Mouse (Mus musculus) embryonic facial prominence, embryonic 14.5 days (tissue): ENCODE measurements around the gene Pgbd5. TPM values are rescaled to one million over a fixed set of nuclear protein-coding genes. Genes with fewer than 3 reads are reported as not detected.

Experiments used
- ATAC-seq: fragments of 200-750 bp; cut with Nextera tagmentation; 2 replicates; pipeline ENCODE4 v1.8.0; 2017; ENCODE audit warnings: low read depth, moderate number of reproducible peaks, moderate TSS enrichment
- DNase-seq: peaks from one replicate; pipeline ENCODE4 v3.0.0-alpha.2; 2015; ENCODE audit warnings: low spot score
- H3K27ac ChIP-seq: fragments of 300-500 bp; sonication (generic); replicated peaks from 2 replicates; pipeline ENCODE4 v1.5.1; 2014; ENCODE audit warnings: low read depth, mild to moderate bottlenecking, low read length, moderate library complexity
- H3K27me3 ChIP-seq: fragments of 300-500 bp; sonication (generic); replicated peaks from 2 replicates; pipeline ENCODE4 v1.6.1; 2014; ENCODE audit warnings: low read length; ENCODE audit not compliant: control insufficient read depth, insufficient read depth
- H3K36me3 ChIP-seq: fragments of 300-500 bp; sonication (generic); 2 replicates; pipeline ENCODE4 v1.6.1; 2014; ENCODE audit warnings: low read length, mixed read lengths; ENCODE audit not compliant: control insufficient read depth, insufficient read depth
- H3K4me1 ChIP-seq: fragments of 300-500 bp; sonication (generic); 2 replicates; pipeline ENCODE4 v1.6.1; 2014; ENCODE audit warnings: antibody characterized with exemption, low read length; ENCODE audit not compliant: control insufficient read depth, insufficient read depth
- H3K4me2 ChIP-seq: fragments of 300-500 bp; sonication (generic); 2 replicates; pipeline ENCODE4 v1.6.1; 2014; ENCODE audit warnings: low read depth, mild to moderate bottlenecking, low read length, moderate library complexity, mixed read lengths
- H3K4me3 ChIP-seq: fragments of 300-500 bp; sonication (generic); 2 replicates; pipeline ENCODE4 v1.5.1; 2014; ENCODE audit warnings: low read depth, mild to moderate bottlenecking, low read length
- H3K9ac ChIP-seq: fragments of 300-500 bp; sonication (generic); 2 replicates; pipeline ENCODE4 v1.6.1; 2014; ENCODE audit warnings: low read depth, mild to moderate bottlenecking, low read length, moderate library complexity, mixed read lengths
- H3K9me3 ChIP-seq: fragments of 300-500 bp; sonication (generic); 2 replicates; pipeline ENCODE4 v1.6.1; 2016; ENCODE audit warnings: low read length; ENCODE audit not compliant: control insufficient read depth
- WGBS: fragments of 180-500 bp; shearing (Covaris S2); extraction: QIAGEN DNeasy Blood & Tissue Kit; methylation state at CpG from one replicate; pipeline ENCODE4 v1.1.7; 2014; 5-methylcytosine and 5-hydroxymethylcytosine counted together
- polyA plus RNA-seq: library from polyadenylated mRNA; unstranded; fragments of >200 nt; fragmentation: Nextera tagmentation; extraction: Ambion mirVana; gene quantifications from 2 replicates; pipeline ENCODE4 v1.2.1, GENCODE M21; 2014

Pgbd5 gene
- polyA plus RNA-seq, 1 experiment from 2014 or later: 3.3 TPM

DNA sequence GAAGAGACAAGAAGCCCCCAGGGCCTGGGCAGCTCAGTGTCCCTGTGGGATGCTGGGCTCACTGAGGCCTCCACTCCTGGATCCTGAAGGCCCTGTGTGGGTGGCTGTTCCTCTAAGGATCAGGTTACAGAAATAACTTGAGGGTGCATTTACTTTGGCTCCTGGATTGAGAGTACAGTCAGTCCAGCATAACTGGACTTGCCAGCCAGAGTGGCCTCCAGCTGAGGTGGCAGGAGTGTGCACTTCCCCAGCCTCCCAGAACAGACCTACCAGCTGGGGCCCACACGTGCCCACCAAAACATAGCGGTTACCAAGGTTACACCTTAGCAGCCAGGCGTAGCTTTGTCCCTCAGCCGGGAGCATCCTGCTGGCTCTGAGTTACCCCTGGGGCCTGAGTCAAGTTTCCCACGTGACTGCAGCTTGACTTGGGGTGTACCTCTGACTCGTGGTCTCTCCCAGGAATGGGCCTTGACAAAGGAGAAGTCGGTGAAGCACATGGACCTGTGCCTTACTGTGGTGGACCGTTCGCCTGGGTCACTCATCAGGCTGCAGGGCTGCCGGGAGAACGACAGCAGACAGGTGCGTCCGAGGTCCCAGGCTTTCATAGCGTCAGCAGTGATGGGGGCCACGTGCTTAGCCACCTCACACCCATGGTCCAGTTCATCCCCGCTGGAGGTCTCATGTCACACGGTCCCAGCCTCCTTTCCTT lies 98.9 kb downstream of the Pgbd5 start:
- no peak overlapping the region for H3K4me3 ChIP-seq
- no peak overlapping the region for H3K27ac ChIP-seq
- peaks cover 85% of the 10 kb centered on the region for H3K36me3 ChIP-seq
- H3K9me3 ChIP-seq: no peaks in the 10 kb centered on the region
- ATAC-seq: peak; percentile 44; the same call in 1 of the 2 replicates
- H3K4me2 ChIP-seq: no peak overlapping the region
- no peaks in the 10 kb centered on the region for H3K4me1 ChIP-seq
- DNase-seq: peak; percentile 21
- no peaks in the 10 kb centered on the region for H3K27me3 ChIP-seq
- WGBS: 64% methylated on average over 17 of the region's 17 CpGs
- H3K9ac ChIP-seq: no peak overlapping the region

DNA sequence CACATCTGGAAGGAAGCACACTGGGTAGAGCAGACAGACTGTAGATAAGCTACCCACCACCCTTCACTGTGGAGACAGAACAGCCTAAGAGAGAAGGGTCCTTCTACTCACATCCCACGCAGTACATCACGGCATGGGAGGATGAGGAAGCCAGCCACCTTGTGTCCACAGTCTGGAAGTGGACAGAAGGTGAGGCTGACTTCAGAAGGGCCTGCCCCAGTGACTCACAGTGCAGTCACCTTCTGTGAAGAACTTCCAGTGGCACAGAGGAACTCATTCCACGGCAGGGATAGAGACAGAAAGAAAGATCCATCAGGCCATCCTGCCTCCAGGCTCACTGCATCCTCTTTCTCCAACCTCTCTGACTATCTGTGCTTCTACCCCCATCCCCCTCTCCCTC lies 99.7 kb downstream of the Pgbd5 start:
- Histone ChIP-seq H3K4me3 (no peak overlapping the region), H3K9ac (no peak overlapping the region), H3K4me2 (no peak overlapping the region), H3K27me3 (no peaks in the 10 kb centered on the region), H3K9me3 (no peaks in the 10 kb centered on the region), H3K36me3 (peaks cover 87% of the 10 kb centered on the region), H3K4me1 (no peaks in the 10 kb centered on the region), H3K27ac (no peak overlapping the region)
- WGBS: 70% methylated on average over 3 of the region's 3 CpGs
- DNase-seq (no peak), ATAC-seq (no peak)

- Histone ChIP-seq H3K9ac (no peak overlapping the region), H3K27me3 (no peaks in the 10 kb centered on the region), H3K9me3 (no peaks in the 10 kb centered on the region), H3K27ac (no peak overlapping the region), H3K4me2 (no peak overlapping the region), H3K4me3 (no peak overlapping the region), H3K4me1 (no peaks in the 10 kb centered on the region), H3K36me3 (peaks cover 86% of the 10 kb centered on the region)
- no peak for ATAC-seq
- WGBS: 95% methylated on average over 13 of the region's 13 CpGs
- DNase-seq: no peak
These were observed 103.2 kb downstream of the Pgbd5 start for GRCm38 (mm10) chr8:124336302-124336701.

- Histone ChIP-seq H3K27ac (no peak overlapping the region), H3K4me2 (no peak overlapping the region), H3K9me3 (no peaks in the 10 kb centered on the region), H3K4me1 (no peaks in the 10 kb centered on the region), H3K9ac (no peak overlapping the region), H3K27me3 (no peaks in the 10 kb centered on the region), H3K4me3 (no peak overlapping the region), H3K36me3 (peaks cover 72% of the 10 kb centered on the region)
- WGBS: 70% methylated on average over 11 of the region's 11 CpGs
- ATAC-seq (no peak), DNase-seq (no peak)
These were observed 107.8 kb downstream of the Pgbd5 start for GRCm38 (mm10) chr8:124331706-124332105.

DNA sequence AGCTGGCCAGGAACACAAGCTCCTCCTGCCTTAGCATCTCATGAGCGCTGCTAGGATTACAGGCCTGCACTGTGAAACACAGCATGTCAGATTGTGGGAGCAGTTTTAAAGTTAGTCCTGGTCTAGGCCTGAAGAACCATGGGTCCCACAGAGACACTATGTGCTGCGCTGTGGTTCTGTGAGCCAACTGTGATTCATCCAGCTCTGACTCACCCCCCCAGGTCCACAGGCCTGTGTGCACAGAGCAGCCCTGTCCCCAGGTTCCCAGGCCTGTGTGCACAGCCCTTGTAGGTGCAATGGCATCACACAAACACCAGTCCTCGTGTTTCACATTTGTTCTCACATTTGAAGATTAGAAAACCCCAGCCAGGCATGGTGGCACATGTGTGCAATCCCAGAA lies 108.4 kb downstream of the Pgbd5 start:
- no peak overlapping the region for H3K4me2 ChIP-seq
- ATAC-seq (no peak), DNase-seq (no peak)
- no peak overlapping the region for H3K9ac ChIP-seq
- H3K36me3 ChIP-seq: peaks cover 72% of the 10 kb centered on the region
- H3K4me3 ChIP-seq: no peak overlapping the region
- 80% methylated on average over 3 of the region's 3 CpGs for WGBS
- H3K27me3 ChIP-seq: no peaks in the 10 kb centered on the region
- H3K9me3 ChIP-seq: no peaks in the 10 kb centered on the region
- H3K4me1 ChIP-seq: no peaks in the 10 kb centered on the region
- H3K27ac ChIP-seq: no peak overlapping the region

DNA sequence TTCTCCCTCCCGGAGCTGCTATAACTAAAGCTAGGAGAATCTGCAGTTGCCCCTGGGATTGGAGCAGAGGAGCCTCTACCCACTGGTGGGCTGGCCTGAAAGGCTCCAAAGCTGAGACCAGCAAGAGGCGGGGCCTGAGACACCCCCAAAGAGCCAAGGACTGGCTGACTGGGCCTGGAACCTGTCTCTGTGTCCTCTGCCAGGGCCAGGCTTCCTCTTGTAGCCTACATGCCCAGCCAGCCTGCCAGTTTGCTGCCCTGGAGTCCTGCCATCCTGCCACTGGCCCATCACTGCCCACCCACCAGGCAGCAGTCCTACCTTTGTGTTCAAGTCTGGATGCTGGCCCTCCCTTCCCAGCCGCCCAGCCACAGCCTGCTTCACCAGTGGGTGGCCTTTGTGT lies 109.0 kb downstream of the Pgbd5 start:
- Histone ChIP-seq H3K4me2 (no peak overlapping the region), H3K27ac (no peak overlapping the region), H3K36me3 (peaks cover 71% of the 10 kb centered on the region), H3K4me3 (no peak overlapping the region), H3K4me1 (no peaks in the 10 kb centered on the region), H3K9ac (no peak overlapping the region), H3K9me3 (no peaks in the 10 kb centered on the region), H3K27me3 (no peaks in the 10 kb centered on the region)
- WGBS: 47% methylated on average over 3 of the region's 3 CpGs
- ATAC-seq (no peak), DNase-seq (no peak)

DNA sequence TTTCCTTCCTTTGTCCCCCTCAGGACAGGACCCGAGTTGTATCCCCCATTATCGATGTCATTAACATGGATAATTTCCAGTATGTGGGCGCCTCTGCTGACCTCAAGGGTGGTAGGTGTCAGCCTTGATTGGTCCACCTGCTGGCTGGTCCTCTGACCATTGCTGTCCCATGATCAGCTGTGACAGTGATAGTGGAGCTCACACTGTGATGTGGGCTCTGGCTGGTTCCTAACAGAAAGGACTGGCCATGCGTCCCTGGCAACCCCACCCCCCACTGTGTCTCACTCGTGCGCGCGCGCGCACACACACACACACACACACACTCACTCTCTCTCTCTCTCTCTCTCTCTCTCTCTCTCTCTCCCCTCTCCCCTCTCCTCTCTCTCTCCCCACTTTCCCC lies 109.8 kb downstream of the Pgbd5 start:
- Histone ChIP-seq H3K27me3 (no peaks in the 10 kb centered on the region), H3K4me1 (no peaks in the 10 kb centered on the region), H3K36me3 (peaks cover 71% of the 10 kb centered on the region), H3K9me3 (no peaks in the 10 kb centered on the region), H3K9ac (no peak overlapping the region), H3K4me2 (no peak overlapping the region), H3K27ac (no peak overlapping the region), H3K4me3 (no peak overlapping the region)
- ATAC-seq (no peak), DNase-seq (no peak)
- 68% methylated on average over 10 of the region's 10 CpGs for WGBS

- Histone ChIP-seq H3K36me3 (peaks cover 71% of the 10 kb centered on the region), H3K27me3 (no peaks in the 10 kb centered on the region), H3K27ac (no peak overlapping the region), H3K4me1 (no peaks in the 10 kb centered on the region), H3K9ac (no peak overlapping the region), H3K9me3 (no peaks in the 10 kb centered on the region), H3K4me3 (no peak overlapping the region), H3K4me2 (no peak overlapping the region)
- no peak for DNase-seq
- ATAC-seq: no peak
- WGBS: 72% methylated on average over 7 of the region's 7 CpGs
These were observed 111.2 kb downstream of the Pgbd5 start for GRCm38 (mm10) chr8:124328259-124328658.

DNA sequence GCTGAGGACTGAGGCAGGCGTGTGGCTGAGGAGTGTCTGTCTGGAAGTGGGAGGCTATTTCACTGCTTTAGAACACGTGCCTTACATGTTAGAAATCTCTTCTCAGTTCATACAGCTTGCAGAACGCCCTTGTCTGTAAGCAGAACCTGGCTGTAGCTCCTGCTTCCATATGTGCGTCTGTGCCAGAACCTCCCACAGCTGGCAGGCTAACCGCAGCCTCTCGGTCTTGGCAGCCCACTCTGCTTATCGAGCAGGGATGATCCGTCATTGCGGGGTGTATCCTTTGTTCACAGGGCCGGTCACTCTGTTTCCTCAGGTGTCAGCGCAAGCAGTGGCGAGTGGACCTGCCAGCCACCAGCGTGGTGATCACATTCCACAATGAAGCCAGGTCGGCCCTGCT lies 116.1 kb downstream of the Pgbd5 start:
- no peak for ATAC-seq
- H3K4me3 ChIP-seq: no peak overlapping the region
- no peaks in the 10 kb centered on the region for H3K9me3 ChIP-seq
- H3K36me3 ChIP-seq: peaks cover 50% of the 10 kb centered on the region
- no peak overlapping the region for H3K27ac ChIP-seq
- no peak overlapping the region for H3K9ac ChIP-seq
- WGBS: 87% methylated on average over 14 of the region's 14 CpGs
- H3K27me3 ChIP-seq: no peaks in the 10 kb centered on the region
- H3K4me1 ChIP-seq: no peaks in the 10 kb centered on the region
- no peak for DNase-seq
- H3K4me2 ChIP-seq: no peak overlapping the region
